Mouse (Mus musculus) intestine, embryonic 16.5 days (tissue): ENCODE results near the gene Jag1. TPM values are rescaled to one million over a fixed set of nuclear protein-coding genes. Genes with fewer than 3 reads are reported as not detected.

Source experiments
- polyA plus RNA-seq: library from polyadenylated mRNA; unstranded; fragments of >200 nt; fragmentation: Nextera tagmentation; extraction: Ambion mirVana; gene quantifications from 2 replicates; pipeline ENCODE4 v1.2.1, GENCODE M21; 2015

Jag1 gene
- polyA plus RNA-seq, 1 experiment from 2014 or later, result 5.1 TPM

Other genes with a start within 250 kb of the Jag1 start
- 50.8 and 55.8 TPM in 2 replicates for gene AL731706.2, start 231.0 kb downstream of the Jag1 start, polyA plus RNA-seq
- 4.4 and 5.1 TPM in 2 replicates for gene Slx4ip, start 225.4 kb downstream of the Jag1 start, polyA plus RNA-seq
- gene AL731706.1, start 225.3 kb downstream of the Jag1 start, polyA plus RNA-seq, result 45.5 and 45.6 TPM in 2 replicates
- gene Mkks, start 225.3 kb downstream of the Jag1 start, polyA plus RNA-seq, result 17.3 and 18.9 TPM in 2 replicates